Mouse (Mus musculus) effector memory CD4-positive, alpha-beta T cell, adult 7 months (primary cell): ENCODE data around the gene Gm4724. TPM values are rescaled to one million over a fixed set of nuclear protein-coding genes. Genes with fewer than 3 reads are reported as not detected.

Source experiments
- polyA plus RNA-seq: library from polyadenylated mRNA; unstranded; fragments of 100-300 nt; shearing (Covaris generic); gene quantifications from one replicate; pipeline ENCODE4 v1.2.1, GENCODE M21; 2017

The Gm4724 gene
- 1.0 TPM for polyA plus RNA-seq

DNA sequence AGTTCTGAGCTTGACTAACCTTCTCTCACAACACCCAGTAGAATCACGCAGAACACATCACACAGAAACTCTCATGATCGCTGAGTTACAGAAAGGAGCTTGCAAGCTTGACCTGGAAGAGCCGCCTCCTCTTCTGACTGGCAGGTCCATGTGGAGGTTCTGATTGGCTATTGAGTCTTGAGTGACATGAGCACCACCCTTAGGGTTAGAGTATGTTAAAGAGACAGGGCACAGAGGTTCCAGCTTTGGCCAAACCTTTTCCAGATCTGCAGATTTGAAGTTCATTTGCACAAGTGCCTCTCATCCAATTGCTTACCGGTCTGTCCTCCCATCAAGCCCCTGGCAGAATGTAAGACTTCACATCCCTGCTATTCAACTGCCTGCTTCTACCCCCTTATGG lies at the start of gene Gm4724:
TSS of gene Gm4724 (minus strand) at position 101 of the 400 bp plus-strand sequence.

GRCm38 (mm10) chr2:175469685-175470084 lies 34.1 kb upstream of the Gm4724 start, which contains the start of gene Zfp965:
Gene Zfp965, plus strand, starts transcription at chr2:175469985.

Other genes starting within 250 kb of the Gm4724 start
- 0.96 TPM for gene Gm14391, start 228.9 kb downstream of the Gm4724 start, polyA plus RNA-seq
- gene Gm14440, start 160.7 kb downstream of the Gm4724 start, polyA plus RNA-seq: 3.5 TPM
- gene Gm4631, start 97.6 kb downstream of the Gm4724 start, polyA plus RNA-seq: 6.9 TPM
- 1.6 TPM for gene Zfp968, start 63.4 kb downstream of the Gm4724 start, polyA plus RNA-seq
- gene Zfp965, start 34.2 kb upstream of the Gm4724 start, polyA plus RNA-seq: 2.4 TPM
- not detected for gene Gm11007, start 208.2 kb upstream of the Gm4724 start, polyA plus RNA-seq